Mouse (Mus musculus) fibroblast of lung, adult 2 months (primary cell): ENCODE measurements around the gene Spem2.

ENCODE experiments used
- DNase-seq: peaks from one replicate; pipeline ENCODE4 v3.0.0-alpha.2; 2011; ENCODE audit warnings: low read depth

Spem2 gene

DNA sequence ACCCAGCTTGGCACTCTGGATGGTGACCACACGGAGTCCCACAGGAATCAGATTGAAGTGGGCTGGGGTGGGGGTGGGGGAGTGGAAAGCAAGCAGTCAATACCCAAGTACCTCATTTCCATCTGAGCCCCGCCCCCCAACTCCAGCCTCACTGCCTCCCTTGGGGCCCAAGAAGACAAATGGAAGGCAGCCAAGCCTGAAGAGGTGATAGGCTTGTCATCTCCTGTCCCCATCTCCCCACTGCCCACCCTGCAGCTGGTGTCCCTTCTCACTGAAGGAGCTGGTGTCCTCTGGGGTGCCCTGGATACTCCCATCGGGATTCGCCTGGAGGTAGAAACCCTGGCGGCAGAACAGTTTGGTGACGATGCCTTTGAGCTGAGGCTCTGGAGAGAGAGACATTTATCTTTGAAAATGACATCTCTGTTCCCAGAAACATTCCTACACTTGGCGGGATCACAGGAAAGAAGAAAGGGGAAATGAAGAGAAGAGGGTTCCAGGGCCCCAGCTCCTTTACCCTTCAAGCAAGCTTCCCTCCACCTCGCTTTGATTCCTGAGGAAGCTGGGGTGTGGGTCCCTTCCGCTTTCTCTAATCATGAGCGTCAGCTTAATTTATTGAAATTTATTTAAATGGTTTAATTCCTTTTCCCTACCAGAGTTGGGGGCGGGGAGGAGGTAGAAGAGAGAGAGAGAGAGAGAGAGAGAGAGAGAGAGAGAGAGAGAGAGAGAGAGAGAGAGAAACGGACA, 18.7 kb downstream of the Spem2 start:
- DNase-seq: no peak

DNA sequence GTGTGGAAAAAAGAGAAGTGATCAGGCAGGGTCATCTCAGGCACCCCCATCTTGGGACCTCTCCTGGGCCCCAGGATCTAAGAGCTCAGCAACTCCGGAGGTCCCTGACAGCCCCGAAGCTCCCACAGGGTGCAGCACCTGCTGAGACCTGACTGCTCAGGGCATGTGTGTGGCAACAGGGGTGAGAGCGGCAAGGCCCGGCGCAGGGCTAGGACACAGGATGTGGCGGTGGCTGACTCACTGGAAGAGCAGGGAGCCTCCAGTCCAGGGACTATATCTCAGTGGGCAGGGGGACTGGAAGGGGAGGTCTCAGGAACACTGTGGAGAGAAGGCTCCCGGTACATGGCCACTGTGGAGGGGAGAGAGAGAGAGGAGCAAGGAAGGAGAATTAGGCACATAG, 20.3 kb downstream of the Spem2 start:
- no peak for DNase-seq

DNA sequence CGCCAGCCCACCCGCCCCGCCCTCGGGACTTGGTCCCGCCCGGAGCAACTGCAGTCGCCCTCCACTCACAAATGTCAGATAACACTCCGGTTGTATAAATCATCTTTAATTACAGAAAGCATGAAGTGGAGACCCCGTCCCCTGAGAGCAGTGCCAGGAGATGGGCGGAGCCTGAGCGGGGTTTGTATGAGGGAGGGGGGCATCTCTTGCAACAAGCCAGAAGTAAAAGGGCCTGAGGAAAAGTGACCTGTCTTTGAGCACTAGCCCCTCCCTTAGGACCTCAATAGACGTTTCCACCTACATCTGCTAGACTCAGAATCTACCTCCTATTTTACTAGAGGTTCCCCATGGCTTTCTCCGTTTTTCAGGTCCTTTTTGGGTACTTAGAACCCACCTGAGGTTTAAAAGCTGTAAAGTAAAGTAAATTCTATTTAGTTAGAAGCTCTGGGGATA, 22.3 kb downstream of the Spem2 start:
- no peak for DNase-seq

GRCm38 (mm10) chr11:69795168-69795982, 22.9 kb downstream of the Spem2 start, which contains the start of gene Chrnb1:
Gene Chrnb1 (minus strand): TSS chr11:69795943.
- peak; percentile 88 for DNase-seq

DNA sequence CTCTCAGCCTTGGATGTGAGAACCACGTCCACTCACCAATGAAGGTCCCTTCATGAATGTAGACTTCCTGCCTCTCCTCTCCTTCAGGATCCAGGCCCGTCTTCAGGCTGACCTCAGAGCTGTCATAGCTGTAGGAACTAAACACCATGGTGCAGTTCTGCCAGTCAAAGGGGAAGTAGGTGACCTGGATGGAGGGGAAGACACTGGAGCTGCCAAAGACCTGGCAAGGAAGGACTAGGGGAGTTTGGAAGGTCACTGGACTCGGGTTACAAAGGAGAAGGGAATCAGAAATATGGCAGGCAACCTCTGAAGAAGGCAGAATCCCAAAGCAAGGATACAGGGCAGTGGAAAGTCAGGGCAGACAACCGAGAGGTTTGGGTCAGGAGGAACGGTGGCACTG, 24.8 kb downstream of the Spem2 start:
- DNase-seq: no peak

DNA sequence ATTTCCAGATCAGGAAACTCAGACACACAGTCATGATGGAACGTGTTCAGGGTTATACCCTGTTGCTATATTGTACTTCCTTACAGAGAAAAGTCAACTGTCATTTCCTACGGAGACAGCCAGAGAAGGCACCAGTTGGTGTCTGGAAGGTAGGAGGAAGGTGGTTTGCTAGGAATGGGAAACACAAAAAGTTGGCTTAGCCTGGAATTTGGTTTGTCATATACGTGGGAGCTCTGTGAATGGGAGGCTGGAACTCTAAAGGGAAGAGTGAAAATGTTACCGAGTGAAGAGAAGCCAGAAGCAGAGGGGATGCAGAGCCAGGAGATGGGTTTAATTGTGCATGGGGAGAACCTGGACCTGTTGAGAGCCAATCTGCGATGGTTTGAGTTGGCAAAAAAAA, 26.8 kb downstream of the Spem2 start:
- DNase-seq: no peak

DNA sequence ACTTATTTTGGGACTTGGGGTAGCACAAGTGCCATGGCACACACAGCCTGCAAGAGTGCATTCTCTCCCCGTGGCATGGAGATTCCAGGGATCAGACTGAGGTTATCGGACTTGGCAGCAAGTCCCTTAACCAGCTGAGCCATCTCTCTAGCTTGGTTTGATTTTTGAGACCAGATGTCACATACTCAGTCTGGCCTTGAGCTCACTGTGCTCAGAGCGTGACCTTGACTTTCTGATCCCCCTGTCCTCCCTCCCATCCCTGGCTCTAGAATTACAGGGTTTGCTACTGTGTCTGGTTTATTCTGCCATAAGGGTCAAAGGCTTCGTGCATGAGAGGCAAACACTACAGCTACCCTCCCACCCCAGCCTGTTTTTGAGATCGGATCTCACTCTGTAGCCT, 28.8 kb downstream of the Spem2 start:
- no peak for DNase-seq

- no peak for DNase-seq
Observed at GRCm38 (mm10) chr11:69787306-69787705, 31.0 kb downstream of the Spem2 start.

DNA sequence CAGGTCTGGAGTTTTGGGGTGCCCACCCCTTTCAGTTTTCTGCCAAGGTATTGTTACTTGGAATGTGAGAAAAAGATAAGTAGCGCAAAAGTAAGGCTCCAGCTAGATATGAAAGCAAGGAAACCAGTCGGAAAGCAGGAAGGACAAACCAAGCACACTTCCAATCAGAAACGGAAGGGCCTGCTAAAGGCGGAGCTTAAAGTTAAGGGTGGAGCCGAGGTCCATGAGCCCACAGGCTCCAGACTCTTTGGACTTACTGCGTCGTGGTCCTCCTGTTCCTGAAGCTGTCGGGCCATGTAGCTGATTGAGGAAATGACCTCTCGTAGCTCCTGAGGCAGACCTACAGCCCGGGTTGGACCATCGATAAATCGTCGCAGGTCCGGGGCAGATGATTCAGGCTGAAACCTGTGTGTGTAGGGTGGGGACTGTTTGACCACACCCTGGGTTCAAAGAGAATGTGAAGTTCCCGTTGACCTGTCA, 33.4 kb downstream of the Spem2 start:
- no peak for DNase-seq

- no peak for DNase-seq
Observed at GRCm38 (mm10) chr11:69781828-69782227, 36.4 kb downstream of the Spem2 start.

DNA sequence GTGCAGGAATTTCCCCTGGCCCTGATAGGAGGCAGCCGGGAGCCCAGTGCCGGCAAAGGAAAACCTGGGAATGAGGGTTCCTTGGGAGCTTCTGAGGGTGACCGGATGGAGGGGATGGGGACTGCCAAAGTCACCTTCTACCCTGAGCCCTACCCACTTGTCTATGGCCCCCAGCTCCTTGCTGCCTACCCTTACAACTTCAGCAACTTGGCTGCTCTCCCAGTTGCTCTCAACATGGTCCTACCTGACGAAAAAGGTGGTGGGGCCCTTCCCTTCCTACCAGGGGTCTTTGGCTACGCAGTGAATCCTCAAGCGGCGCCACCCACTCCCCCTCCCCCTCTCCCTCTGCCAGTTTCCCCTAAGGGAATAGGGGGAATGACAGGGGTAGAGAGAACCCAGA, 39.3 kb downstream of the Spem2 start:
- no peak for DNase-seq

GRCm38 (mm10) chr11:69778258-69778982, 39.8 kb downstream of the Spem2 start:
- DNase-seq: no peak

DNA sequence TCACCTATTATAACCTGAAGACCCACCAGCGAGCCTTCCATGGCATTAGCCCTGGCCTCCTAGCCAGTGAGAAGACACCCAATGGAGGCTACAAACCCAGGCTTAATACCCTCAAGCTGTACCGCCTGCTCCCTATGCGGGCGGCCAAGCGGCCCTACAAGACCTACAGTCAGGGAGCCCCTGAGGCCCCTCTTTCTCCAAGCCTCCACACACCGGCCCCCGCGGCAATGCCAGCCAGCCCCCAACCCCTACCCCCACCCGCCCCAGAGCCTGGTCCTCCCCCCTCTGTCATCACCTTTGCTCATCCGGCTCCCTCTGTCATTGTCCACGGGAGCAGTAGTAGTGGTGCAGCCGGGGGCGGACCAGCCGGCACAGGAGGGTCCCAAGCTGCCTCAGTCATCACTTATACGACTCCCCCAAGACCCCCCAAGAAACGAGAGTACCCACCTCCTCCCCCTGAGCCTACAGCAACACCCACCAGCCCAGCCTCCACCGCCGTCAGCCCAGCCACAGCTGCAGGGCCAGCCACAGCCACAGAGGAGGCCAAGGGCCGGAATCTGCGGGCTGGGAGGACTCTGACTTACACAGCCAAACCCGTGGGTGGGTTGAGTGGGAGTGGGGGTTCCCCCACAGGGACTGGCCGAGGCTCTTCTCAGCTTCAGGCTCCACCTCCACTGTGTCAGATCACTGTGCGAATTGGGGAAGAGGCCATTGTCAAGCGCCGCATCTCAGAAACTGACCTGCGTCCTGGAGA, 40.6 kb downstream of the Spem2 start:
- DNase-seq: no peak

- no peak for DNase-seq
Observed at GRCm38 (mm10) chr11:69776488-69776887, 41.8 kb downstream of the Spem2 start.

DNA sequence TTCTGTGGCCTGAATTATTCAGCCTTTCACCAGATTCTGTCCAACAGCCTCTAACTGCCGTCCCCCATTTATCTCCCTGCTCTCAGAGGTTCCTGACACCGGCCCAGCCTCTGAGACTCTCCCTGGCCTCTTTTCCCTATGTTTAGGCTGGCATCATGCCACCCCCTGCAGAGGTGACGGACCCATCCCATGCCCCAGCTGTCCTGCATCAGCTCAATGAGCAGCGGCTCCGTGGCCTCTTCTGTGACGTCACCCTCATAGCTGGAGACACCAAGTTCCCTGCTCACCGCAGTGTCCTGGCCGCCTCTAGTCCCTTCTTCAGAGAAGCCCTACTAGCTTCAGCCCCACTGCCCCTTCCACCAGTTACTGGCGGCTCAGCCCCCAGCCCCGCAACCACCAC, 42.5 kb downstream of the Spem2 start:
- no peak for DNase-seq

DNA sequence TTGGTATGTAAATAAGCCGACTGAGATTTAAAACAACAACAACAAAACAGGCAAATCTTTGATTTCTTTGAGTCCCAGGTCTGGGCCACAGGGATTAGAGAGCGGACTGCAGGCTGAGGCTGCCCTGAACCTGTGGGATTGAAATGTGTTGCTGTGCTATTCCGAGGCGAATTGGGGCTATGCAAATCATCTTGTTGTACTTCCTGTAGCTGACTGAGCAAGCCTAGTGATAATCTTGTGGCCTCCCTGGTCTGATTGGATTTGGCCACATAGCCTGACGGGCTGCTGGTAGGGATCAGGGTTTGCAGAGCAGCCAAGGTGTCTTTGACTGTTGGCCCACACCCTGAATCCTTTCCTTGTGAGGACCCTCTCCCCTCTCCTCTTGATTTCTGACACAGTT, 43.3 kb downstream of the Spem2 start:
- DNase-seq: no peak

DNA sequence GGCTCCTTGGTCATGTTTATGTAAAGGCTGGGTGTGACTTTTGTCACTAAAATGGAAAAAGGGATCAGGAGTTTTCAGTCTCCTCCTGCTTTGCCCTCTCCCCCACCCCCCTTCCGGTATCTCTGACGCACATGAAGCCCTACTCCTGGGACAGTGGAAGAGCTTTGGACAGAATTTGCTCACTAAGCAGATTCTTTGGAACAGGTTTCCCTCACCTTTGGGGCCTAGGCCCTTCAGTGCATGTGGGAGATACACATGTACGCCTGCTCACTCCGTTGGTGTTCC, 50.7 kb downstream of the Spem2 start:
- no peak for DNase-seq

GRCm38 (mm10) chr11:69766872-69767624, 51.2 kb downstream of the Spem2 start:
- DNase-seq: no peak
